Mouse (Mus musculus) liver, adult 10 weeks (tissue): ENCODE results near the gene Igfals. TPM values are rescaled to one million over a fixed set of nuclear protein-coding genes. Genes with fewer than 3 reads are reported as not detected.

ENCODE experiments used
- polyA plus RNA-seq: library from polyadenylated mRNA; stranded (reverse); fragments of 350-450 nt; fragmentation: Illumina TruSeq; extraction: RNeasy Lipid Tissue Mini Kit (QIAGEN cat#74804); gene quantifications from one replicate; pipeline ENCODE4 v1.2.3, GENCODE M21; 2014; ENCODE audit warnings: low read depth, low replicate concordance

The Igfals gene
- 3.5 TPM for polyA plus RNA-seq

DNA sequence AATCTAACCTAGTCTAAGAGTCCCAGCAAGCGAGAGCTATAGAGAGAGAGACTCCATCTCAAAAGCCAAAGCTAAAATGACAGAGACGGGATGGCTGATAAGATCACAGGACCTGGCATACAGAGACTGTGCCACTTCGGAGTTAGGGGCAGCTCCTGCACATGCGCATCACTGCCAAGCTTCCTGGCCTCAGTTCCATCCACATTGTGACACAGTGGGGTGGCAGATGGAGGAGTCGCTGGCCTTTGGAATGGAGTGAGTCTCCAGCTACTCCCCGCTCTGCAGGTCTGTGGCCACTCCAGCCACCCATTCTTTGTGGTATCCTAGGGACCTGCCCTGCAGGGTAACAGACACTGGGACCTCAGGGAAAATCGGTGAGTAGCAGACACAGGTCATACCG, at the start of gene Igfals:
Gene Igfals, plus strand, starts transcription at position 222 of the 400 bp plus-strand sequence.

DNA sequence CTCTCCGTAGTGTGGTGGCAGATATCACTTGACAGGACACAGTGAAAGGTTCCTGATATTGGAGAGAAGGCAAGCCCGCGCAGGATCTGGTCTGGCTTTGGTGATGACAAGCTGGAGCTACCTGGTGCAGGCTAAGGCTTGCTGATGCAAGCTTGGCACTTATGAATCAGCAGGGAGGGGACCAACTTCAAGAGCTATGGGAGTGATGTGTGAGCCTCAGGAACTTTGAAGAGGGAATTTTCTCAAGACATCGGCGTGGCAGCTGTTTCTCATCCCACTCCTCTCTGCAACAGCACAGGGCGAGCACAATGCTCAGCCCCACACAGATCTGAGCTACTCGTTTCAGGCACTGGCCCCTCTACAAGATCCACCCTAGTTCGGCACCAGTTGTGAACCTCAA, 26.0 kb upstream of the Igfals start, which contains the start of gene Hagh:
Gene Hagh, plus strand, starts transcription at position 302 of the 400 bp plus-strand sequence.

DNA sequence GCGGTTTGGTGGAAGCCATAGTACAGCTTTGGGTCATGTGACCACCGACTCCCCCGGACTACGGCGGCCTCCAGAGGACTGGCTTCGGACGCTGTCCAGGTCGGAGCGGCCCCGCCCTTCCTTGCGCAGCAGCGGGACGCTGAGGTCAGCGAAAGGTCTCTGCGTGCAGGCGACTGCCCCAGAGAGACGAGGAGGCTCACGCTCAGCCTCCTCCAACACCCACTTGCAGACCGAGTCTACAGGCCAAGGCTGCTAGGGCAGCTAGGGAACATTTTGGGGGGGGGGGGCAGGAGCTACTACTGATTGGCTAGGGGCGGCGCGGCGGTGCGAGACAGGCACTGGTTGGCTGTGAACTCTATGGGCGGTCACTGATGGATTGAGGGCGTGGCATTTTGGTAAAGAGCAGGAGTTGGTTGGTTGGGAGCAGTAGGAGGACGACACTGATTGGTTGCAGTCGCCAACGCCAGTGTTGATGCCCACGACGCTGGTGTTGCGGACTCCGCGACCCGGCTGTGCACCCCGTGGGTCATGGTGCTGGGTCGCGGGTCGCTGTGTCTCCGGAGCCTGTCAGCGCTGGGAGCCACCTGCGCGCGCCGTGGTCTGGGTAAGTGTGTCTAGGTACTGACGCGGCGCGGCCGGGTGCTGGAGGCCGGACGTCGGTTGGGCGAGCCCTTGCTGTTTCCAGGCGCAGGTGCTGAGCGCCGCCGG, 15.6 kb upstream of the Igfals start, which contains the start of gene Fahd1:
Gene Fahd1, minus strand, starts transcription at position 300 of the 708 bp plus-strand sequence.

DNA sequence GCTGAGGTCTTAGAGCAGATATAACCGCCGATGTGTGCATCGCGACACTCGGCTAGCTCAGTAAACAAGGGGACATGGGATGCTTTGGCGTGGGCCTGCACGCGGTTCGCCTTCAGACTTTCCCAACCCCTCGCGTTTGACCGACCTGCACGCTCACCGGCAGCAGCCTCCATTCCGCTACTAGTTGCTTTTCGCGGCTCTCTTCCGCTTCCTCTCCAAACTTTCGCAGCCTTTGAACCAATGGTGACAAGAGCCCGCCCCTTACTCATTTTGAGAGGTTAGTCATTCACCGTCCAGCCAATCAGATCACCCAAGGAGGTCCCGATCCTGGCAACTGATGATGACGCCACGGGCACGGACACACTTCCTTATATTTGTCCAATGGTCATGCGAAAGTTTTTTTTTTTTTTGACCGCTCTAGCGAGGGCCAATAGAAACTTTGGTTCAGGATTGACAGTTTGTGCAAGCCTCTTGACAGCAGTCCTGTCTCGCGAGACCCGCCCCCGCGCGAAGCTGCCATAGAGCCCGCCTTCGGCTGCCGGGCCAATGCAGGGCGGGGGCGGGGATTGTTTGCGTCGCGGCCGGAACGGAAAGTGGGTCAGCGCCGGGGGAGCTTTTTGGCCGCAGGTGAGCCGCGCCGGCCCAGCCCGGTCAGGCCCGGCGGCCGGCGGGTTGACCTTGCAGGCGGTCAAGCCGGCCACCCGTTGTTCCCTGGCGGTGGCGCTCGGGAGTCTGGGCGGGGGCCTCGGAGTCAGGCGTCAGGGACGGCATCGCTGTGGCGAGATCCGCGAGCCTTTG, 20.5 kb downstream of the Igfals start, which contains the start of the genes Nubp2 and Spsb3:
Gene Nubp2, minus strand, starts transcription at position 216 of the 798 bp plus-strand sequence.
Gene Spsb3, plus strand, starts transcription at position 510 of the 798 bp plus-strand sequence.

DNA sequence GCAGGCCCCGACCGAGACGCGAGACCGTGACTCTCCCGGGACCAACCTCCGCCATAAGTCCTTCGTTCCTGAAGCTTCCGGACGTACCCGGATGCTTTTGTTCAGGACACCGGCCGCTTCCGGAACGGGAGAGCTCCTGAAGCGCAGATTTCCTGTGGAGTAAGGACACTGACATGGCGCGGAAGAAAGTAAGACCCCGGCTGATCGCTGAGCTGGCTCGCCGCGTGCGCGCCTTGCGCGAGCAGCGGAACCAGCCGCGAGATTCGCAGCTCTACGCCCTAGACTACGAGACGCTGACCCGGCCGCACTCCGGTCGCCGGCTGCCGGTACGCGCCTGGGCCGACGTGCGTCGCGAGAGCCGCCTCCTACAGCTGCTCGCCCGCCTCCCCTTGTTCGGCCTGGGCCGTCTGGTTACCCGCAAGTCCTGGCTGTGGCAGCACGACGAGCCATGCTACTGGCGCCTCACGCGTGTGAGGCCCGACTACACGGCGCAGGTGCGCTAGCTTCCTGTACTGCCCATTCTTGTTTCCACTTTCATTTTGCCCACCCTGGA, 29.3 kb downstream of the Igfals start, which contains the start of the genes Eme2 and Mrps34:
Gene Eme2, minus strand, starts transcription at position 93 of the 553 bp plus-strand sequence.
Gene Mrps34, plus strand, starts transcription at position 122 of the 553 bp plus-strand sequence.

DNA sequence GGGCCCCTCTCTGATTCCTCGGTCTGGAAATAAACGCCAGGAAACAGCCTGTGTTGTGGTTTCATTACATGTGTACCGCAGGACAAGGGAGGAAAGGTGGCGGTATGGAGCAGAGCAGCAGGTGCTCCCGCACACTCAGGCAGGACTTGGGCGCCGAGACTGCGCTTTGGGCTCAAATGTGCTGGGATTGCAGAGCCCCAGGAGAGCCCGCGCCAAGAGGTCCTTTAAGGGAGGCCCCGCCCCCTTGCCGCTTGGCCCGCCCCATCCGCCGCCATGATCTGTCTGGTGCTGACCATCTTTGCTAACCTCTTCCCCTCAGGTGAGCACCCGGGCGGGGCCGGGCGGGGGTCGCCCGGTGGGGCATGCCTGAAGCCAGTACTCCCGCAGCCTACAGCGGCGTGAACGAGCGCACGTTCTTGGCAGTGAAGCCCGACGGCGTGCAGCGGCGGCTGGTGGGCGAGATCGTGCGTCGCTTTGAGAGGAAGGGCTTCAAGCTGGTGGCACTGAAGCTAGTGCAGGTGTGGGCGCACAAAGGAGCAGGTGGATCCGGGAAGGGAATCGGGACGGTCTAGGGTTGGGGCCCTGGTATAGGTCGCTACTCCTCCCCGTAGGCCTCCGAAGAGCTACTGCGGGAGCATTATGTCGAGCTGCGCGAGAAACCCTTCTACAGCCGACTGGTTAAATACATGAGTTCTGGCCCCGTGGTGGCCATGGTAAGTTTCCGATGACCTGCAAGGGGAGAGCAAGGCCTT, 30.6 kb downstream of the Igfals start, which contains the start of gene Nme3:
Gene Nme3, plus strand, starts transcription at position 260 of the 752 bp plus-strand sequence.

Other genes starting within 250 kb of the Igfals start
- 7.0 TPM for gene Tsc2, start 233.4 kb upstream of the Igfals start, polyA plus RNA-seq
- gene Nthl1, start 233.3 kb upstream of the Igfals start, polyA plus RNA-seq = 0.50 TPM
- 3.9 TPM for gene Slc9a3r2, start 215.7 kb upstream of the Igfals start, polyA plus RNA-seq
- gene Npw, start 207.5 kb upstream of the Igfals start, polyA plus RNA-seq = not detected
- gene Zfp598, start 196.3 kb upstream of the Igfals start, polyA plus RNA-seq = 3.4 TPM
- not detected for gene Syngr3, start 176.0 kb upstream of the Igfals start, polyA plus RNA-seq
- gene Gfer, start 169.8 kb upstream of the Igfals start, polyA plus RNA-seq = 12.1 TPM
- gene Noxo1, start 169.8 kb upstream of the Igfals start, polyA plus RNA-seq = not detected
- 0.58 TPM for gene Tbl3, start 158.3 kb upstream of the Igfals start, polyA plus RNA-seq
- gene Rnf151, start 147.9 kb upstream of the Igfals start, polyA plus RNA-seq = not detected
- gene Rps2, start 147.9 kb upstream of the Igfals start, polyA plus RNA-seq = 483 TPM
- 138 TPM for gene Ndufb10, start 141.5 kb upstream of the Igfals start, polyA plus RNA-seq
- not detected for gene Rpl3l, start 138.2 kb upstream of the Igfals start, polyA plus RNA-seq
- 93.0 TPM for gene Msrb1, start 129.4 kb upstream of the Igfals start, polyA plus RNA-seq
- not detected for gene Hs3st6, start 113.0 kb upstream of the Igfals start, polyA plus RNA-seq
- 22.4 TPM for gene Meiob, start 61.7 kb upstream of the Igfals start, polyA plus RNA-seq
- 123 TPM for gene Hagh, start 25.9 kb upstream of the Igfals start, polyA plus RNA-seq
- 116 TPM for gene Fahd1, start 15.6 kb upstream of the Igfals start, polyA plus RNA-seq
- gene Nubp2, start 20.4 kb downstream of the Igfals start, polyA plus RNA-seq = 4.6 TPM
- not detected for gene Spsb3, start 20.6 kb downstream of the Igfals start, polyA plus RNA-seq
- gene Eme2, start 29.1 kb downstream of the Igfals start, polyA plus RNA-seq = 1.8 TPM
- 3.6 TPM for gene Mrps34, start 29.1 kb downstream of the Igfals start, polyA plus RNA-seq
- 4.9 TPM for gene Nme3, start 30.5 kb downstream of the Igfals start, polyA plus RNA-seq
- 2.4 TPM for gene Mapk8ip3, start 71.0 kb downstream of the Igfals start, polyA plus RNA-seq
- gene Jpt2, start 94.7 kb downstream of the Igfals start, polyA plus RNA-seq = 34.7 TPM
- gene Cramp1l, start 149.8 kb downstream of the Igfals start, polyA plus RNA-seq = 3.8 TPM
- 1.5 TPM for gene Ift140, start 150.1 kb downstream of the Igfals start, polyA plus RNA-seq
- 4.9 TPM for gene Tmem204, start 217.6 kb downstream of the Igfals start, polyA plus RNA-seq
- gene Telo2, start 250.0 kb downstream of the Igfals start, polyA plus RNA-seq = 0.85 TPM